Comparison of ENCODE assay signal across 21 mouse cellular contexts in the genomic region with DNA sequence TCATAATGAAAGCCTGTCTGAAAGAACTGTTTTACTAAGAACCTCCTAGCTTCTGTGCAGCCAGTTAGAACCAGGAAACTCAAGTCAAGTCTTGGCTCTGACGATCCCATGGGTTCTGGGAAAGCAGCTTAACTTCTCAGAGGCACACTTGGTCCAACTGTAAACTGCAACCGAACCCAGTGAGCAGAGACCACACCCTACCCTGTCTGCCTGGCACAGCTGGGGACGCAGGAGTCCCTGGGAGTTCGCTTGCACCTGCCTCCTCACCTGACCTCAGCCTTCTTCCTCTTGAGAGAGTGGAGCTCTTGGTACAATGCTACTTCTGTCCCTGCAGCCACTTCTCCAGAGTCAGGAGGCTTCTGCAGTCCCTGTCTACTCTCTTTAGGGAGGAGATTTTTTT. TPM values are rescaled to one million over a fixed set of nuclear protein-coding genes. Genes with fewer than 3 reads are reported as not detected.
DNase-seq lines count a peak whose midpoint lies in the region; ATAC-seq lines count a peak whose summit lies in the region.
"Had no signal": no experiment of that assay in that cellular context is flagged by ENCODE, and none has a peak within 500 bp of the region (broad histone marks: within the 10 kb centered on the region; RNA-seq: fewer than 3 reads in every experiment).

No protein-coding gene starts in this region.

- no peak overlapping the region for H3K4me2 ChIP-seq in intestine, embryonic 15.5 days (replicated peaks)
- H3K4me2 ChIP-seq: heart, embryonic 13.5 days; hindbrain, embryonic 13.5 days; limb, embryonic 12.5 days; lung, embryonic 15.5 days; midbrain, embryonic 15.5 days; neural tube, embryonic 15.5 days had no signal

- no peak overlapping the region for H3K9ac ChIP-seq in intestine, embryonic 15.5 days
- H3K9ac ChIP-seq: heart, embryonic 13.5 days; hindbrain, embryonic 13.5 days; limb, embryonic 12.5 days; lung, embryonic 15.5 days; midbrain, embryonic 15.5 days; neural tube, embryonic 15.5 days had no signal

- peaks cover 13% of the 10 kb centered on the region; the same call in 1 of the 2 replicates for H3K4me1 ChIP-seq in heart, embryonic 10.5 days
- peaks cover 6% of the 10 kb centered on the region; the same call in 1 of the 2 replicates for H3K4me1 ChIP-seq in intestine, embryonic 15.5 days (replicated peaks)

- DNase-seq in heart, embryonic 10.5 days (ENCODE audit: low spot score) = peak; percentile 63
- DNase-seq in heart, adult 9 months (ENCODE audit: low spot score in 2 of 2) = no peak
- DNase-seq in lung, postnatal 25 days (ENCODE audit: low spot score) = peak; percentile 36
- no peak for DNase-seq in lung, postnatal 14 days
- no peak for DNase-seq in spleen, adult 18-20 months
- DNase-seq in cerebellum, postnatal 10 days = no peak
- DNase-seq: cerebellum, adult 9-10 months; right cerebral cortex, postnatal 14 days had no signal

- no peak overlapping the region for H3K4me3 ChIP-seq in heart, embryonic 10.5 days
- no peak overlapping the region for H3K4me3 ChIP-seq in intestine, embryonic 15.5 days (replicated peaks)
- H3K4me3 ChIP-seq: erythroblast, embryonic 14.5 days; heart, embryonic 13.5 days; hindbrain, embryonic 13.5 days; limb, embryonic 12.5 days; lung, embryonic 15.5 days; megakaryocyte, embryonic 14.5 days; midbrain, embryonic 15.5 days; neural tube, embryonic 15.5 days had no signal

- no peaks in the 10 kb centered on the region for H3K36me3 ChIP-seq in heart, embryonic 10.5 days
- H3K36me3 ChIP-seq in intestine, embryonic 15.5 days = no peaks in the 10 kb centered on the region
- H3K36me3 ChIP-seq: heart, embryonic 13.5 days; hindbrain, embryonic 13.5 days; limb, embryonic 12.5 days; lung, embryonic 15.5 days; midbrain, embryonic 15.5 days; neural tube, embryonic 15.5 days had no signal

- WGBS in heart, embryonic 10.5 days = 68% methylated on average over 4 of the region's 4 CpGs
- WGBS in intestine, embryonic 15.5 days = 48% methylated on average over 4 of the region's 4 CpGs

- ATAC-seq in intestine, embryonic 15.5 days = peak; percentile 44; the same call in 1 of the 2 replicates
- ATAC-seq in megakaryocyte-erythroid progenitor cell, adult 5-6 weeks (replicated peaks; ENCODE audit: low FRiP score, low TSS enrichment, poor library complexity, severe bottlenecking) = peak; percentile 64; the same call in 1 of the 2 replicates
- ATAC-seq: forebrain, embryonic 14.5 days; inflammation-experienced regulatory T-cells, adult 6 months; midbrain, embryonic 15.5 days had no signal

- H3K27me3 ChIP-seq in heart, embryonic 10.5 days (ENCODE audit: insufficient read depth, poor library complexity, severe bottlenecking) = 0 out of 2 replicates have a peak, but pooled peaks cover 3% of the 10 kb centered on the region
- H3K27me3 ChIP-seq in intestine, embryonic 15.5 days (replicated peaks) = no peaks in the 10 kb centered on the region

- no peaks in the 10 kb centered on the region for H3K9me3 ChIP-seq in heart, embryonic 10.5 days
- H3K9me3 ChIP-seq in intestine, embryonic 15.5 days = no peaks in the 10 kb centered on the region
- H3K9me3 ChIP-seq: heart, embryonic 13.5 days; hindbrain, embryonic 13.5 days; limb, embryonic 12.5 days; lung, embryonic 15.5 days; midbrain, embryonic 15.5 days; neural tube, embryonic 15.5 days had no signal

- H3K27ac ChIP-seq in heart, embryonic 10.5 days = no peak overlapping the region
- H3K27ac ChIP-seq in intestine, embryonic 15.5 days = no peak overlapping the region
- H3K27ac ChIP-seq: heart, embryonic 13.5 days; hindbrain, embryonic 13.5 days; kidney, postnatal 0 days; limb, embryonic 12.5 days; lung, embryonic 15.5 days; midbrain, embryonic 15.5 days; neural tube, embryonic 15.5 days had no signal

RNA-seq across cellular contexts. Expression of a gene that starts 5.4 kb away (rescaled TPM):
- polyA plus RNA-seq in heart, embryonic 10.5 days (2016; fragmentation: Nextera tagmentation; extraction: Ambion mirVana) = 4.2 and 10.8 TPM in 2 replicates
- 171 and 172 TPM in 2 replicates for polyA plus RNA-seq in intestine, embryonic 15.5 days (2015; fragmentation: Nextera tagmentation; extraction: Ambion mirVana)
- total RNA-seq in megakaryocyte-erythroid progenitor cell, adult 5-6 weeks (2014; fragmentation: Nextera tagmentation) = not detected in 2 replicates
- not detected in 2 replicates for total RNA-seq in megakaryocyte-erythroid progenitor cell, adult 5-6 weeks (2017)
- polyA plus RNA-seq: erythroblast, embryonic 14.5 days; inflammation-experienced regulatory T-cells, adult 6 months had no signal

RNA-seq across cellular contexts. Expression of a gene that starts 49.5 kb away (rescaled TPM):
- polyA plus RNA-seq in heart, embryonic 10.5 days (2016; fragmentation: Nextera tagmentation; extraction: Ambion mirVana) = 30.5 and 32.1 TPM in 2 replicates
- 23.1 and 25.5 TPM in 2 replicates for polyA plus RNA-seq in intestine, embryonic 15.5 days (2015; fragmentation: Nextera tagmentation; extraction: Ambion mirVana)
- 29.5 and 34.9 TPM in 2 replicates for total RNA-seq in megakaryocyte-erythroid progenitor cell, adult 5-6 weeks (2014; fragmentation: Nextera tagmentation)
- 74.0 and 111 TPM in 2 replicates for total RNA-seq in megakaryocyte-erythroid progenitor cell, adult 5-6 weeks (2017)

RNA-seq across cellular contexts. Expression of a gene that starts 49.6 kb away (rescaled TPM):
- polyA plus RNA-seq in heart, embryonic 10.5 days (2016; fragmentation: Nextera tagmentation; extraction: Ambion mirVana) = 179 and 249 TPM in 2 replicates
- 177 and 205 TPM in 2 replicates for polyA plus RNA-seq in intestine, embryonic 15.5 days (2015; fragmentation: Nextera tagmentation; extraction: Ambion mirVana)
- total RNA-seq in megakaryocyte-erythroid progenitor cell, adult 5-6 weeks (2014; fragmentation: Nextera tagmentation) = 197 and 235 TPM in 2 replicates
- 282 and 332 TPM in 2 replicates for total RNA-seq in megakaryocyte-erythroid progenitor cell, adult 5-6 weeks (2017)

Comparison
In these comparisons a context has a peak if more than half of its experiments do, and no peak if none do; other contexts are left out.
1. DNase-seq: peak in heart, embryonic 10.5 days (single experiment) and lung, postnatal 25 days (single experiment); none in heart, adult 9 months (0 of 2), lung, postnatal 14 days (single experiment), spleen, adult 18-20 months (0 of 2) and cerebellum, postnatal 10 days (0 of 2).
2. RNA of a gene that starts 5.4 kb away (polyA plus RNA-seq): 171 to 172 TPM in intestine, embryonic 15.5 days; 4.2 to 10.8 TPM in heart, embryonic 10.5 days; every median in the first group is over 10 times any median in the second.